Mouse (Mus musculus) heart, adult 18-20 months (tissue): ENCODE results near the gene Zdhhc20. TPM values are rescaled to one million over a fixed set of nuclear protein-coding genes. Genes with fewer than 3 reads are reported as not detected.
"Not testable (repeated sequence)": the region's sequence is repeated elsewhere in the genome, so short reads cannot be mapped to it uniquely, and the experiment has no call there.

Source experiments
- DNase-seq, 2 experiments: peaks; one replicate each; pipeline ENCODE4 v3.0.0; 2021 to 2022; ENCODE audit warnings: mixed read lengths in 1 of 2
- long read RNA-seq, 2 experiments: library from polyadenylated mRNA; stranded (forward); transcript quantifications; one replicate each; pipeline ENCODE4 v2.0.0; 2021
- total RNA-seq, 2 experiments: library from RNA; stranded (reverse); gene quantifications; 2 replicates each; pipeline ENCODE4 v1.2.3; 2021

Zdhhc20 gene
- total RNA-seq, result 1 to 10 TPM; 5.8 to 8.0 TPM
- long read RNA-seq, experiment 1, full-length matches to known transcripts, result 3 of 9 reads
- long read RNA-seq, experiment 1, partial matches to known transcripts, result 0 of 9 reads
- long read RNA-seq, experiment 1, other reads (novel, unspliced or antisense), result 6 of 9 reads
- long read RNA-seq, experiment 2, full-length matches to known transcripts, result 1 of 2 reads
- long read RNA-seq, experiment 2, partial matches to known transcripts, result 0 of 2 reads
- long read RNA-seq, experiment 2, other reads (novel, unspliced or antisense), result 1 of 2 reads

- DNase-seq, result peak; percentile 94 to 95
Observed at GRCm38 (mm10) chr14:57890011-57890842, at the start of gene Zdhhc20. Gene Zdhhc20 (minus strand): TSS chr14:57890276.

DNA sequence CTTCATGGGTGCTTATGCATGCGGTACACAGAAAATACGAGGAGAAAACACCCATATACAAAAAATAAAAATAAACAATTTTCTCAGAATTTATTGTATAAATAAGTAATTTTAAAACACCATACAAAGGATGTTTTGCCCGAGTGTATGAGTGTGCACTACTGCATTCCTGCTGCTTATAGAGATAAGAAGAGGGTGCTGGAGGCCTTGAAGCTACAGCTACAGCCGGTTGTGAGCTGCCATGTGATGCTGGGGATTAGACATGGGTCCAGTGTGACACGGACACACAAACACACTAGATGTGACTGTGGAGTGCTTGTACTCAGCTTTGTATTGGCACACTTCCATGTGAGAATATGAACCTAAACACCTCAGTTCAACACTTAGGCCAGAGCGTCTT lies 47.2 kb upstream of the Zdhhc20 start:
- no peak for DNase-seq

- no peak for DNase-seq
Observed at GRCm38 (mm10) chr14:57934666-57935065, 44.6 kb upstream of the Zdhhc20 start.

GRCm38 (mm10) chr14:57933608-57934007 lies 43.5 kb upstream of the Zdhhc20 start:
- DNase-seq, result no peak

DNA sequence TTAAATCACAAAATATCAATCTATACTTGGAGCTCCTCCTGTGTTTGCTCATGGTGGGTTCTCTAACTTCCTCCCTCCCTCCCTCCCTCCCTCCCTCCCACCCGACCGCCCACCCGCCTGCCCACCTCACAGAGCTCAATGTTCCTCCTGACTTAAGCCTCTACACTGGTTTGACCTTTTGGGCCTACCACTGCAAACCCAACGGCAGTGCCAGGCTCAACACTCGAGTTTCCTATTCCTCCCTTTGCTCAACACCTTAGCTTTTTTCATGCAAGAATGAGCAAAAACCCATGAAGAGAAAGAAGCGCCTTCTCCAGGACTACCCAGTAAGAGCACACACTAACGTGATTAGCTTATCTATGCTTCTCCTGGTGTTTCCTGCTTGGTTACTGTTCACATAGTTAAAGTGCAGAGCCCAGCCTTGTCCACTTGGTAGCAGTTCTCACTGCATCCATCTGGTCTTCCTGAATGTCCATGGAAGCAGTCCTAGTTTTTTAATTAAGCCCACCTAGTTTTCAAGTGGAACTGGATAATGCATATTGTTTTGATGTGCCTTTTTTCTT lies 42.9 kb upstream of the Zdhhc20 start:
- no peak for DNase-seq

- DNase-seq, result peak; percentile 25 to 64
Observed at GRCm38 (mm10) chr14:57921428-57922131, 31.5 kb upstream of the Zdhhc20 start.

- DNase-seq, result peak in 1 of 2 experiments; percentile 28
Observed at GRCm38 (mm10) chr14:57920568-57921310, 30.7 kb upstream of the Zdhhc20 start.

DNA sequence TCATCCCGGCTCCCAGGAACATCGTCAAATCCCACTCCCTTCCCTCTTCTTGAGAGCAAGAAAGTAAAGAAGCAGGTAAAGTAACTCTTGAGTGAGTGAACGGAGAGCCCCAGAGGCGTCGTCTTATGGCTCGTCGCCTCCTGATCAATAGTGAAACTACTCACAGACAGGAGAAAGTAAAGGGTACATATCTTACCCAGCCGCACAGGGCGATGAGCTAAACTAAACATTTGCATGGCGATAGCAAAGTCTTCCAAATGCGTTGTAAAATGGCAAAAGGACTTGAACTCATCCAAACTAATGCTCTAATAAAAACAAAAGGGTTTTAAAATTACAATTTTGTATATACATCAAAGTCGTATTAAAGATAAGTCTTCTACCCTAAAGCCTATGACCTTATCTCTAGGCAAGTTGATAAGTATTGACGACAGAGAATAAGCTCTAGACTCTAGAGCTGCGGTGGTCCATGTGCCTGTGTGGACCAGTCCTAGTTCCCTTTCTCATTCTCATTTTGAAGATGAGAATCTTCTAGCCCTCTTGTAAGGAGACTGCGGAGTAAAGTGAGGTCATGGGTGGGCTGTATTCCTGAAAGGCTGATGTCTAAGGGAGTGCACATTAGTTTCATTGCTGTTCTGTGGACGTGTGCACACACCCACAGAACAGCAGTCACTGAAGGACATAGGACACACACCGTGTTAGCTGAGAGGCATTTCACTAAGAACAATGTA lies 29.2 kb upstream of the Zdhhc20 start:
- DNase-seq, result no peak

- DNase-seq, result no peak
Observed at GRCm38 (mm10) chr14:57915341-57915740, 25.3 kb upstream of the Zdhhc20 start.

DNA sequence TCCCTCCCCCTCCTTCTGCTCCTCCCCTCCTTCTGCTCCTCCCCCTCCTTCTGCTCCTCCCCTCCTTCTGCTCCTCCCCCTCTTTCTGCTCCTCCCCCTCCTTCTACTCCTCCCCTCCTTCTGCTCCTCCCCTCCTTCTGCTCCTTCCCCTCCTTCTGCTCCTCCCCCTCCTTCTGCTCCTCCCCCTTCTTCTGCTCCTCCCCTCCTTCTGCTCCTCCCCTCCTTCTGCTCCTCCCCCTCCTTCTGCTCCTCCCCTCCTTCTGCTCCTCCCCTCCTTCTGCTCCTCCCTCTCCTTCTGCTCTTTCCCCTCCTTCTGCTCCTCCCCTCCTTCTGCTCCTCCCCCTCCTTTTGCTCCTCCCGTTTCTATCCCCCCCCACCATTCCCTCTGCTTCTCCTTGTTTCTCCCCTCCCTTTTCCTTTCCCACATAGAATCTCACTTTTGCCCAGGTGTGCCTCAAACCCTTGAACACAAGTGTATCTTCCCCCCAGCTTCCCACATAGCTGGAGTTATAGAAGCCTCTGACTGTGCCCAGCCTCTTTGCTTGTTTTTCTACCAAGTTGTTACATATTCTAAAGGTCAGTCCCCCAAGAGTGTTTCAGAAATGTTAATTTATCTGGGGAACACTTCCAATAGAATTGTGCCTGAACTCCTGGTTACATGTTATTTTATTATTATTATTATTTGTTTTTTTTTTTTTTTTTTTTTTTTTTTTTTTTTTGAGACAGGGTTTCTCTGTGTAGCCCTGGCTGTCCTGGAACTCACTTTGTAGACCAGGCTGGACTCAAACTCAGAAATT lies 22.3 kb upstream of the Zdhhc20 start:
- not testable (repeated sequence) for DNase-seq

- not testable (repeated sequence) for DNase-seq
Observed at GRCm38 (mm10) chr14:57911787-57912186, 21.7 kb upstream of the Zdhhc20 start.

GRCm38 (mm10) chr14:57911316-57911715 lies 21.2 kb upstream of the Zdhhc20 start:
- no peak for DNase-seq

DNA sequence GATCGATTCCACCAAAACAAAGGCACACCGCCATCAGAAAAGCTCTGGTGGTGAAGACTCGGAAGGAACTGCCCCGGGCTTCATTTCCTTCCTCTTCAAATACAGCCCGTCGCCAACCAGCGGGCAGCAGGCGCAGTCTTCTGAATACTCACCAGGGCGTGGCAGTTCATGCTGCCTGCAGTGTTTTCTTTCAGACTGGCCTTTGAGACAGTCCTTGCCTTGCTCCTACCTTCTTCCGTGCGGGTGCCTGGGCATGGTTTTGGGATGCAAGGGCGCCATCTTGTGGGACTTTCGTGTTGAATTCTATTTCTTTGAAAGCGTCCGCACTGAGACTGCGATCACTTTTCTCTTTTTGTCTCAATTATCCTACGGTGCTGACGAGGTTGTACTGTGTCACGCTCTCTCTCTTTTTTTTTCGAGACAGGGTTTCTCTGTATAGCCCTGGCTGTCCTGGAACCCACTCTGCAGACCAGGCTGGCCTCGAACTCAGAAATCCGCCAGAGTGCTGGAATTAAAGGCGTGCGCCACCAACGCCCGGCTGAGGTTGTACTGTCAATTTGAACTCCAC lies 20.5 kb upstream of the Zdhhc20 start:
- DNase-seq, result peak; percentile 91 to 92

DNA sequence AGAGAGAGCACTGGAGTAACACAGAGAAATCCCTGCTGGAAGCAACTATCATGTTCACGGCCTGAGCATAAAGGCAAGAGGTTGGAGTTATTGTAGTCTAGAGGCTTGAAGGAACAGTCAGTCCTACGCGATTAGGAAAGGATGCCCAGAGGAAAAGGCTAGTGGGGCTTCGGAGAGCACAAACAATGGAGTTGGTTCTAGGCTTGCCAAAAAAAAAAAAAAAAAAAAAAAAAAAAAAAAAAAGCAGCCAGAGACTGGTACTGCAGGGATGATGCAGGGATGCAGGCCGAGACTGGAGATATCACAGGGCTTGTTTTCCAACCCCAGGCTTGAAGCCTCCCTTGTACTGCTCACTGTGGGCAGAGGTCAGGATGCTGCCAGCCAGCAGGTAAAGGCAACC lies 19.2 kb upstream of the Zdhhc20 start:
- DNase-seq, result no peak

DNA sequence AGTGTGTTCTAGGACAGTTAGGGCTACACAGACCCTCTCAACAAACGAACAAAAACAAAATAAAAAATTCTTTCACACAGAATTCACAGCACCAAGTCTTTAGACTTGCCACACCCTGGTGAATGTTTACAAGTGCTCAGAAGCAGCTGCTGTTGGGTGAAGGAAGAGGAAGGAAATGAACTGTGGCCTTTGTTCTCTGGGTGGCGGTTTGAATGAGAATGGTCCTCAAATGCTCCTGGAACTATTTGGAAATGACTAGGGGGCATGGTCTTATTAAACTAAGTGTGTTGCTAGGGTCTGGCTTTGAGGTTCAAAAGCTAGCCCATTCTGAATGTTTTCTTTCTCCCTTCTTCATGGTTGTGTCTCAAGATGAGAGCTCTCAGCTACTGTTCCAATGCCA lies 18.4 kb upstream of the Zdhhc20 start:
- DNase-seq, result peak in 1 of 2 experiments; percentile 50

- DNase-seq, result no peak
Observed at GRCm38 (mm10) chr14:57901998-57902397, 11.9 kb upstream of the Zdhhc20 start.

DNA sequence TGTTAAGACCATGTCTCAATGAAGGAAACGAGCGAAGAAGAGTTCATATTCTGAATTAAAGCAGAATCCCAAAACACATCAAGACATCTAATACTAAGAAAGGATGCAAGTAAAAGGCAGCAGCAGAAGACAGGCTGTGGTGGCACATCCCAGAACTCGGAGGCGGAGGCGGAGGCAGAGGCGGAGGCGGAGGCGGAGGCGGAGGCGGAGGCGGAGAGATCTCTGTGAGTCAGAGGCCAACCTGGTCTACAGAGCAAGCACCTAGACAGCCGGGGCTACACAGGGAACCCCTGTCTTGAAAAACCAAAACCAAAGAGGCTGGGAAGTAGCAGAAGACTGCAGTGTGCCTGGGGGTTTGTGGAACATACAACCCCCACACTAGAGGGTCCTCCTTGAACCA lies 6.8 kb upstream of the Zdhhc20 start:
- no peak for DNase-seq

DNA sequence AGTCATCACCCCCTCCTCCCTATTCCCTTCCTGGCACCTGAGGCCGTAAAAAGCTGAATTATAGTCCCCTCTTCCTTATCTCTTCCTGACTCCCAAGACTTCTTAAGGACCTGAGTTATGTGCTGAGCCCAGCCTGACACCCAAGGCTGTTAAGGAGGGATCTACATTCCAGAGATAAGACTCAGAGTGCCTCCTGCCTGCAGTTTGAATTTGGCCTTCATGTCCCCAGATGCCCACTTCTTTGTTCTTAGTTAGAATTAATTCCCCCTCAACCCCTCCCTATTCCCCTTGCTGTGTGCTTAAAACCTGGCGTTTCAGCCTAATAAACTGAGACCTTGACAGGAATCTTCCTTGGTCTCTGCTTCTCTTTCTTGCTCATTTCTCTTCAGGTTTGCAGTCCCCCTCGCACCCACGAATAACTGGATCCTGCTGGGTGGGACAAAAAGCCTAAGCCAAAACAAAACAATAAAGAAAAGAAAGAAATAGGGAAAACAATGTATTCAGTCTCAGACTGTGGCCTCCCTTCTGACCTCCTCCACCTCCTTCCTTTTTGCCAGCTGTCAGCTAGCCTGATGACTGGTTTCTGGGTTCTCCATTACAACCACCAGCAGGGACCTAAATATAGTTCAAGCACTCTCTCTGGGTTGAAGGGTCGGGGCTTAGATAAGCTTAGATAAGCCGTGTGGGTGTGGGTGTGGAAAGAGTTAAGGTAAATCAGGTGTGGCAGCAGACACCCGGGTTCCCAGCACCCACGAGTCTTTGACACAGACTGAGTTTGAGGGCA lies 6.2 kb upstream of the Zdhhc20 start:
- DNase-seq, result not testable (repeated sequence)

DNA sequence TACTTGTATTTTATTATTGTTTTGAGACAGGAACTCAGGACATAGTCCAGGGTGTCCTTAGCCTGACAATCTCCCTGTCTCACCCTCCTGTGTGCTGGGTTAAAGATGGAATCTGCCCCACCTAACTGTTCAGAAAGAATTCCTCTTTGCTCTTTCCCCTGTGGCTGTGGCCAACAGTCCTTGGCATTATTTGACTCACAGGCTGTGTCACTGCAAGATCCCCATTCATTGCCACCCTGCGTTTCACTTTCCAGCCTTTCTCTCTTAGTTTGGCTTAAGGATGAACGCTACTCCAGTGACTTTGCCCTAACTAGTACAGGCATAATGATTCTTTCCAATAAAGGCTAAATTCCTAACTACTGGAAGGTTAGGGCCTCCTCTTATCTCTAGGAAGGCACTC lies 4.3 kb upstream of the Zdhhc20 start:
- no peak for DNase-seq
